Mouse (Mus musculus) adrenal gland, postnatal 25 days (tissue): ENCODE results near the gene Sdk2. TPM values are rescaled to one million over a fixed set of nuclear protein-coding genes. Genes with fewer than 3 reads are reported as not detected.

ENCODE experiments used
- DNase-seq: peaks from one replicate; pipeline ENCODE4 v3.0.0; 2021; ENCODE audit warnings: mixed read lengths
- total RNA-seq: library from RNA; stranded (reverse); gene quantifications from 2 replicates; pipeline ENCODE4 v1.2.3, GENCODE M21; 2021

Sdk2 gene
- total RNA-seq, 1 experiment from 2014 or later: 1.5 TPM

- no peak for DNase-seq
Observed at GRCm38 (mm10) chr11:113788183-113788789, 278.6 kb downstream of the Sdk2 start.

DNA sequence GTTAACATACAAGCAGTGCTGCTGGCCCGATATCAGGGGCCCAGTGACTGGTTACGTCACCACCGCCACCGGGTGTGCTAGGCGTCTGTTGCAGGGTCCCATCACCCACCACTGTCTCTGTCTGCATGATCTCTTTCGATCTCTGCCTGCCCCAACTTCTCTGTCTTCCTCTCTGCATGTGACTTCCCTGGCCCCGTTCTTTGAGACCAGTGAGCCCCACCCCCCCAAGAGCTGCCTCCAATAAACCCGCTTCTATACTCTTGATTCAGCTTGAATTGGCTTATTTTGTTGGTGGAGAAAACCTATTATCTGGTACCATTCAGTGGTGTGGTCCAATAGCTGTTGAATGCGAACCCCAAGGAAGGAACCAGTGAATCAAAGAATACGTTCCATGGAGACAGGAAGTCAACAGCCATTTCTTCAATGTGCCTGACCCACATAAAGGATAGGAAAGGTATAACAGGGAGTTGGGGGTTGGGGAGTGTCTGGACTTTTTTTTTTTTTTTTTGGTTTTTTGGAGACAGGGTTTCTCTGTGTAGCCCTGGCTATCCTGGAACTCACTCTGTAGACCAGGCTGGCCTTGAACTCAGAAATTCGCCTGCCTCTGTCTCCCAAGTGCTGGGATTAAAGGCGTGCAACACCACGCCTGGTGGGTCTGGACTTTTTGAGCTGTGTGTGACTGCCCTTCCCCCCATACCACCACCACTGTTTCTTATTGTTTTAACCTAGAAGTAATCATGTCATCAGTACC lies 279.2 kb downstream of the Sdk2 start:
- no peak for DNase-seq

DNA sequence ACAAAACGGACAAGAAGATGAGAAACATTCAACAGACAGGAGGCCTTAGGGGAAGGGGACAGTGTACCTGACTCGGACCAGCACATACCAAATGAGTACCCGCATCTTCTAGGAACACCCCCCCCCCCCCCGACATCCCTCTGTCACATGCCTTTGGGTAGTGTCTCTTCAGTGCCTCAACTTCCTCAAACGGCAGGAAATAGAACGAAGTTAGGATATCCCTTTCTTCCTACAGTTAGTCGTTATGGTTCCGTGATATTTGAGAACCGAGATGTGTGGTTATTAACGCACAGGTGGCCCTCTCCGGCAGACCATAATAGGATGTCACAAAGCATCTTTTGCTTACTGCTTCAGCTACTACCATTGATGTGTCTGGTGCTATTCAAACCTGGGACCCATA lies 279.8 kb downstream of the Sdk2 start:
- DNase-seq: no peak

DNA sequence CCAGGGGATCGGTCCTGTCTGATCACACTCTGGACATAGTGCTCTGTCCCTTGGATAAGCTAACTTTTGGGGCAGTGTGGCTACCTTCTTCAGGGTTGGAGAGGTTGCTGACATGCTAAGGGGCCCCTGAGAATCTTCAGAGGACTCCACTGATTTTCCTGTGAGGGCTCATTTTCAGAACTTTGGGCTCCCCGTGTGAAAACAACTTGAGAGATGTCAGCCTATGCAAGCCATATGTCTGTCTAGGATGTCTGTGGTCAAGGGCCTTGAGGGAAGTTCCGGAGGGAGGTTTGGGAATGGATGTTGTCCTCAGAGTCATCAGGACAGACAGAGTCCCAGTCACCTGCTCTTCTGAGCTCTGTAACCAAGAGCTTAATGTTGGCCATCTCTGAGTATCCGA lies 280.5 kb downstream of the Sdk2 start:
- DNase-seq: no peak

DNA sequence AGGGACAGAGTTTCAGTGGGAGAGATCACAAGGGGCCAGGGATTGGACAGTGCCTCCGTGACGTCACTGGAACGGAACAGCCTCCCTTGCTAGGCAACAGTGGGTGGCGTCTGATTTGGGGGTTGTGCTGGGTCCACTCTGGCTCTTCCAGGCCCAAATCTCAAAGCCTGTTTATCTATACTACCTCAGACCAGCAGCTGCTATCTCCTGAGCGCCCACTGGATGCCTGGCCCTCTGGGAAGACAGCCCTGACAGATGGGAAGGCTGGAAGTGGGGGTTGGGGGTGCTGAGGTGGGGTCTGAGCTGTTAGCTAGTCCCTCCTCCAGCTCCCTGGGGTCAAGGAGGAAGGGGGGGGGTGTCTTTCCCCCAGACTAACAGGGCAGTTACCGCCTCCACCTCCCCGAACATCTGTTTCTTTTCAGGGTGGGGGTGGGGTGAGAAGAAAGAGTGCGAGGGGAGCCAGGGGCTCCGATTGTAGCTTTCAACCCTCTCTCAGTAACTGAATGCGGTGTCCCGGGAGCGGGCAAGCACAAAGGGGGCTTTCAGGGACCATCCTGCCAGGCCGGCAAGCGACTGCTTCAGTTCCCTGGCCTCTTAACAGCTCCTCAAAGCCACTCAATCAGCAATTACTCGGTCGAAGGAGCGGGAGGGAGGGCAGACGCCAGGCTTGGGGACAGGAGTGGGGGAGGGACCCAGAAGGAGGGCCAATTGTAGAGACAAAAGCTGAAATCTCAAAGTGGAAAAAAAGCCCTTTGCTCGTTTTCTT lies 281.3 kb downstream of the Sdk2 start:
- DNase-seq: peak; percentile 40

DNA sequence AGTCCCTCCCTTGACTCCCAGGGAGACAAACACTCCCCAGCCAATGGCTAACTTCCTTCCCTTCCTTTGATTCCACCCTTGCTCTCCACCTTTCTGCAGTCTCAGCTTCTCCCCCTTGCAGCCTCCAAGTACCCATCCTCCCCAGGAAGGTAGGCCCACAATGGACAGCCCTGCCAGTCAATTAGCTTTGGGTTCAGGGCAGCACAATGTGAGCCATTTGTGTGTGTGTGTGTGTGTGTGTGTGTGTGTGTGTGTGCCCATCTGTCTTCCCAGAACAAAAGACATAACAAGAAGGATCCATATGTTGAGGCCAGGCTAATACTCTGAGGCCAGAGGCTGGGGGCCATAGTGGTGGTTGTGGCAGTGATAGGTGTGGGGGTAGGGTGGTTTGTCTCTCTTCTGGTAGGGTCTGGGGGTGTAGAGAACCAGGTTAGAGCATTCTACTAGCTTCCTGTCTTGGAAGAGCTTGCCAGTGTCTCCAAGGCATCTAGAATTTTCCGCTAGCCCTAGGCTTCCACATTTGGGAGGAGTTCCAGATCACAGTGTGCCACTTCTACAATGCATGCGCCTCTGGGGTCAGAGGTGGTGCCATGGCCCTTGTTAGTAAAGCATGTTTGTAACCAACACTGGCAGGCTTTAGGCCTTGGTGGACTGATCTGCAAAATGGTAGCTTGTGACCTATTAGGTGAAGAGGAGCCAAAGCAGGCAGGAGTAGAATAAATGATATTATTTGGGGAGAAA lies 282.0 kb downstream of the Sdk2 start:
- no peak for DNase-seq

- DNase-seq: no peak
Observed at GRCm38 (mm10) chr11:113782496-113782895, 284.4 kb downstream of the Sdk2 start.

DNA sequence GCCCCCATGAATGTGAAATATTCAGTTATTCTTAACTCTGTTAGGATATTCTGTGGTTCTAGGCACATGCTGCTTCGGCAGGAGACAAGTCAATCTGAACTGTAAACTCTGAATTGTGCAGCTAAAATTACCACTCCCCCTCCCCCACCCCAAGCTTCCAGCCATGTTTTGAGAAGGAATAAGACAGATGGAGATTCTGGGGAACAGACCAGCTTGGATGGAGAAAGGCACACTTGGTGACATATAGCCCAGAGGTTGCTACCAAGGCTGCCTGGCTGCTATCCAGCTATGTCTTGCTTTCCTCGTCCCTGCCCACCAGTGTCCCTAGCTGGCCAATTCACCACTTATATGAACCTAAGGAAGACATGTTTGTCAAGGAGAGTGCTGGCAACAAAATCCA lies 284.8 kb downstream of the Sdk2 start:
- DNase-seq: no peak

GRCm38 (mm10) chr11:113779680-113780041 lies 287.2 kb downstream of the Sdk2 start:
- no peak for DNase-seq

DNA sequence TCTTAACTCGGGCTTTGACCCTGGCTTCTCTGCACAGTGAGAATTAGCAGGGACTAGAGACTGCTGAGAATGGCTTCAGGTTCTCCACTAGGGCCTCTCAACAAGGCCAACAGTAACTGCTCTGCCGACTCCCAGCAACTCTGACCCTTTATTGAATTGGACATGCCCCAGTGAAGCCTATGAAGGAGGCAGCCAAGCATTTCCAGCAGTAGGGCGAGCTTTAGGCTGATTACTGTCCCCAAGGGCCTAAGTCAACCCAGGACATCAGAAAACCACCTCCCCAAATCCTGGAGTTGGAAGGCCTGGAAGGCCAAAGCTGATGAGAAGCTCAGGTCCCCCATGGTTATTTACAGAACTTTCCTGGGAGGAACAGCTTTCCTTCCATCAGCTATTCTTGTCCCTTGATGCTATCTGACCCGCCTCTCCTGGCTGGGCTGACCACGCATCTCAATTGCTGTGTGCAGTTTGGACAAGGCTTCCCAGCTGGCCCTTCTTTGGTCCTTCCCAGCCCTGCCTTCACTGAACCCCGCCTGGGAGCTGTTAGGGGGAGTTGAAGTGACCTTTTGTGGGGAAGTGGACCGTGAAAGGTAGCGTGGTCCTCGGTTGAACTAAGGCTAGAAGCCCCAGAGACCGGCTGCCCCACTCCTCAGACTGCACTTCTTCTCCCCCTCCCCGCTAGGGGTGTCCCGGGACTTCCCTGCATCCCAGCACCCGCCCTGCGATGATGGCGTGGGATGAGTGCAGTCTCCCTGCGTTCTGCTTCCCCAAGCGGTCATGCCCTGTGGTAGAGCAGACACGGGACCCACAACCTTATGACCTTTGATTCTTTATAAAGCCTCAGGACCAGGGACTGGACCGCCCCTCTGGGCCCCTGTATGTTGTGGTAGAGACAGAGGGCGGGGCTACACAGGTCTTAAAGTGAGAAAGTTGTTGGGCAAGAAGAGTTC lies 287.8 kb downstream of the Sdk2 start:
- DNase-seq: no peak

- DNase-seq: no peak
Observed at GRCm38 (mm10) chr11:113777878-113778464, 288.9 kb downstream of the Sdk2 start.

GRCm38 (mm10) chr11:113776851-113777511 lies 289.9 kb downstream of the Sdk2 start:
- peak; percentile 49 for DNase-seq

DNA sequence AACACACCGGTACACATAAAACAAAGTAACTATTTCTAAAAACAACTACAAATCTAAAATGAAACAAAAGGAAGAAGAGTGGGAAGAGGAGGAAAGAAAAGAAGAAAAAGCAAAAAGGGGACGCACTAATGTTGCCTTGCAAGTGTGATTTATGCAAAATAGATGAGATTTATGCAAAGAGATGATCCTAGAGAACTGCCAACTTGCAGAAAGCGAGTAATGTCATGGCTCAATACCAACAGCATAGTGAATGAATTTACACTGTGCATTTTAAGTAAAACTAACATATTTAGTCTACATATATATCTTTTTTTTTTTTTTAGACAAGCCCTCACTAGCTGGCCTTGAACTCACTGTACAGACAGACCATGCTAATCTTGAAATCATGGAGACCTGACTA lies 292.1 kb downstream of the Sdk2 start:
- no peak for DNase-seq

DNA sequence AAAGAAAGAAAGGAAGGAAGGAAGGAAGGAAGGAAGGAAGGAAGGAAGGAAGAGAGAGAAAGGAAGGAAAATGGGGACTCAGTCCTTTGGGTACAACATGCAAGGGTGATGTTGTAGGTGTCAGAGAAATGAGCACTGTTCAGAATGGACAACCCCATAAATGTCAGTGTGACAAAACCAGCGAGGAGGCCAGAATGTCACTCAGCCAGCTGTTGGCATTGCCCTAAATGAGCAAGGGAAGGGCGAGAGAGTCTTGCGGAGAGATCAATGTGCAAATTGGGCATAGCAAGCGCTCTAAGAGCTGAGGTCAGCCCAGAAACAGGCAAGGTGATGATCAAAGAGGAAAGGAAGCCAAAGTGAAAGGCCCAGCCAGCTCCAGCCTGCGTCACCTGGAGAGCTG lies 293.7 kb downstream of the Sdk2 start:
- DNase-seq: peak; percentile 35

- DNase-seq: no peak
Observed at GRCm38 (mm10) chr11:113771187-113771586, 295.7 kb downstream of the Sdk2 start.

DNA sequence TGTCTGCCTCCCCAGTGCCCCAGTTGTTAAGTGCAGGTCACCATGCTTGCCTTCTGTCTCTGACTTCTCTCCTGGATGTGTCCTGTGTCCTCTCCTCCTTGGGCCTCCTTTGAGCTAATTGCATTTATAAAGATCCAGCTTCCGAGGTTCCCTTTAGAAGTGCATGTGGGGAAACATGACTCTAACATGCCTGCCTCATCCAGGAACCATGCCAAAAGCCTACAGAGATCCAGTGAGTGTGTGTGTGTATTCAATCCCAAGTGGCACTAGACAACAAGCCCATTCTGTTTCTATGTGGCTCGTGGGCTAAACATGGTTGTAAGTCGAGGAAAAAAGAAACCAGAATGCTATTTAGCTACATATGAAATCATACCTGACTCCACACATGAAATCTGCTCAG lies 298.5 kb downstream of the Sdk2 start:
- DNase-seq: no peak

GRCm38 (mm10) chr11:113767285-113767684 lies 299.6 kb downstream of the Sdk2 start:
- no peak for DNase-seq

DNA sequence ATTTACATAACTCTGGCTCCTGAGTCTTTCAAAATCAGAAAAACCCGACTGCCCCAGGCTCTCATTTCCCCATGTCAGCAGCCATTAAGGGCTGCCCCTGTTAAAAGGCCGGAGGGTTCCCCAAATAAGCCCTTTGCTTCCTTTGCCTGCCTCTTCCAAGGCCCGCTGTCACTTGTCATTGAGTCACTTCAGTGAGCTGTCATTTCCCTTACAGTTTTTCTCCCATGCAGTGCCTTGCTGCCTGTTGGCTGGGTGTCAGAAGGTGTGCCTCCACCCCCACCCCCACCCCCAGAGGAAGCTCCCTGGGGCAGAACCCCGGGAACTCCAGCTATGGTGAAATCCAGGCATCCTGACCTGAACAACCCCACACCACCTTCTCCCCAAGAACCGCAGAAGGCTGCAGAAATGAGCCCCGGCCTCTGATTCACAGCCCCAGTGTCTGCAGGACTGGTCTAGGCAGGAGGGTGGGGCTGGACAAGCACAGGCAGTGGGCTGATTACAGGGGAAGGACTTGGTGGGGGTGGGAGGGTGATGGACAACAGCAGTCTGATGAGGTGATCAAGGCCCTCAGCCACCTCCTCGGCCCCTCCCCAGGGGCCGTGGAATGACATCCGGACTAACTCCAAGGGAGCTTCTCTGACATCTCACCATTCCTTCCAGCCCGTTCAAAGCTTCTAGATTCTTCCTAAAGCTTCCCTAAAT lies 300.4 kb downstream of the Sdk2 start:
- DNase-seq: no peak

DNA sequence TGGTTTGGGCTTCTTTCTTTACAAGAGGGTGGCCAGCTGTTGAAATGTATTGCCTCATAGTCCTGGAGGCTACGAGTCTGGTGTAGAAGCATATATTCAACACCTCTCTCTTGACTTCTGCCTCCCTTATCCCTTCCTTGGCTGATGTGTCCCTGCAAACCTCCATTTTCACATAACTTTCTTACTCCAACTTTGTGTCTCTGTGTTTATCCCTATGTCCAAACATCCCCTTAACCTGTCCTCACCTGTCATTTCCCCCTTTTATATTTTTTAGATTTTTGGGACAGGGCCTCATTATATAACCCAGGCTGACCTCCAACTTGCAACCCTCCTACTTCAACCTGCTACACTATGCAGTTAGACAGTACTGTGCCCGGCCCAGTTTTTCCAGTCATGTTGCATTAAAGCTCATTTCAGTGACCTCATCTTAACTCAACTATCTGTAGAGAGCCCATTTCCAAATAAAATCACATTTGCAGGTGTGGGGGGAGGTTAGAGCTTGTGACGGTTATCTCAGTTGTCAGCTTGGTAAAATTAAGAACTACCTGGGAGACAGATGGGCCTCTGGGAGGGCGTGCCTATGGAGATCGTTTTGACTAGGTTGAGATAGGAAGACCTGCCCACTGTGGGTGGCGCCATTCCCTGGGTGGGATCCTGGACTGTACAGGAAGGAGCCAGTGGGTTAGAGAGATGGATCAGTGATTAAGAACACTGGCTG lies 302.6 kb downstream of the Sdk2 start:
- no peak for DNase-seq
